Comparison of ENCODE assay signal across 8 mouse cellular contexts in the genomic region with DNA sequence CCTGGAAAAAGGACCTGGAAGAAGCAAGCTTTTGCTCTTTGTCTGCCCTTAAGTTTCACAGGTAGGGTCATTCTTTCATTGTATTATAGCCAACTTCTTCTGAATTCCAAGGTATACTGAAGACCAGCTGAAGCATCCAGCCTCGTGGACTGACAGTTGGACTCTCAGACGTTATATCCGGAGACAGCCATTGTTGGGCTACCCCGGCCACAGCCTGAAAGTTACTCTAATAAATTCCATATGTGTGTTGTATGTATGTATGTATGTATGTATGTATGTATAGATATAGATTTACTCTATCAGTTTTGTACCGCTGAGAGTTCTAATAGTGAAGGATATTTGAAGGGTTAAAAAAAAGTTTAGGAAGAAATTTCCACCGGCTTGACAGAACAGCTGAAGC. TPM values are rescaled to one million over a fixed set of nuclear protein-coding genes. Genes with fewer than 3 reads are reported as not detected.
A peak's percentile ranks its signal among the peaks of the same experiment; 100 is the strongest.
DNase-seq lines count a peak whose midpoint lies in the region; TF ChIP-seq lines count a peak whose summit lies in the region.

No protein-coding gene starts in this region.

- no peak for DNase-seq in heart, embryonic 10.5 days (ENCODE audit: low spot score)
- no peak for DNase-seq in heart, postnatal 14 days
- peak; percentile 43 for DNase-seq in forelimb bud, embryonic 11.5 days (ENCODE audit: low read depth, low spot score)
- no peak for DNase-seq in thymus, postnatal 10 days (ENCODE audit: low spot score in 2 of 2)
- no peak for DNase-seq in ovary, adult 18-20 months (ENCODE audit: low spot score)
- DNase-seq in gastrocnemius, postnatal 4 days (ENCODE audit: low spot score in 2 of 2) = no peak

- H3K27ac ChIP-seq in heart, embryonic 10.5 days = peak overlapping the region; percentile 94
- peak overlapping the region; percentile 8; the same call in 1 of the 2 replicates for H3K27ac ChIP-seq in macrophage

- TF ChIP-seq CTCF in E14TG2a.4 (conservative IDR thresholded peaks at IDR 0.05; ENCODE audit: low read length) = no peak

- peaks cover 13% of the 10 kb centered on the region; the same call in 1 of the 2 replicates for H3K36me3 ChIP-seq in heart, embryonic 10.5 days
- H3K36me3 ChIP-seq in E14TG2a.4 (ENCODE audit: insufficient read depth, low read length) (peaks cover 15% of the 10 kb centered on the region), macrophage (ENCODE audit: inconsistent target) (no peaks in the 10 kb centered on the region; the same call in 1 of the 2 replicates)

- H3K27me3 ChIP-seq in heart, embryonic 10.5 days (ENCODE audit: insufficient read depth, poor library complexity, severe bottlenecking) = no peaks in the 10 kb centered on the region
- no peaks in the 10 kb centered on the region for H3K27me3 ChIP-seq in E14TG2a.4 (ENCODE audit: insufficient read depth, low read length)

- H3K4me1 ChIP-seq in heart, embryonic 10.5 days = peaks cover 22% of the 10 kb centered on the region
- H3K4me1 ChIP-seq in E14TG2a.4 (replicated peaks; ENCODE audit: low read depth, low read length) = peaks cover 16% of the 10 kb centered on the region

- peaks cover 36% of the 10 kb centered on the region for H3K79me2 ChIP-seq in macrophage (ENCODE audit: inconsistent target)

- H3K4me3 ChIP-seq in heart, embryonic 10.5 days = peak overlapping the region; percentile 87
- H3K4me3 ChIP-seq in E14TG2a.4 (replicated peaks; ENCODE audit: low read length) (peak overlapping the region; percentile 92), macrophage (ENCODE audit: inconsistent target) (peak overlapping the region; percentile 29)

- no peaks in the 10 kb centered on the region for H3K9me3 ChIP-seq in heart, embryonic 10.5 days
- 0 out of 2 replicates have a peak, but pooled peaks cover 7% of the 10 kb centered on the region for H3K9me3 ChIP-seq in E14TG2a.4 (ENCODE audit: low read length)

- intact Hi-C loops in heart, postnatal 14 days (cut with DNase I) = loop anchor here (2.0 kb wide), 1 partner anchor 25 kb away; no protein-coding TSS in a partner anchor

- 9% methylated on average over 6 of the region's 6 CpGs for WGBS in heart, embryonic 10.5 days
- WGBS in macrophage (ENCODE audit: missing documents) = 16% methylated on average over 6 of the region's 6 CpGs

RNA-seq across cellular contexts. Expression of gene Klhl25, which starts 0.6 kb away (rescaled TPM):
- polyA plus RNA-seq in heart, embryonic 10.5 days (2016; fragmentation: Nextera tagmentation; extraction: Ambion mirVana) = 12.7 and 15.0 TPM in 2 replicates
- total RNA-seq in heart, postnatal 14 days (2021) = 1 to 10 TPM; 6.5 to 7.4 TPM
- 100 to 1,000 TPM in 5 of 26 experiments, 10 to 100 TPM in 18, 1 to 10 TPM in 3; 7.8 to 337 (median 23.7) TPM for total RNA-seq in macrophage (2018; cell fraction: chromatin; rRNA removed)
- 10 to 100 TPM in 15 of 26 experiments, 1 to 10 TPM in 11; 6.3 to 85.8 (median 10.7) TPM for total RNA-seq in macrophage (2018; cell fraction: cytosol; rRNA removed)
- 100 to 1,000 TPM in 5 of 26 experiments, 10 to 100 TPM in 20, 1 to 10 TPM in 1; 5.2 to 194 (median 24.0) TPM for total RNA-seq in macrophage (2018; cell fraction: nucleus; rRNA removed)
- 4.5 to 9.8 TPM (median 9.4 TPM) in 3 replicates for polyA plus RNA-seq in macrophage (2018)
- 1 to 10 TPM; 7.3 to 9.8 TPM for total RNA-seq in gastrocnemius, postnatal 4 days (2021)

Comparison
In these comparisons a context has a peak if more than half of its experiments do, and no peak if none do; other contexts are left out.
1. H3K4me3 ChIP-seq: peak in every context shown above with its lines; median percentile 92 in E14TG2a.4; 87 in heart, embryonic 10.5 days; 29 in macrophage.